Mouse (Mus musculus) layer of hippocampus, adult 2 months (tissue): ENCODE data around the gene Mfsd2b. TPM values are rescaled to one million over a fixed set of nuclear protein-coding genes. Genes with fewer than 3 reads are reported as not detected.

Experiments used
- DNase-seq, 2 experiments: peaks; one replicate each; pipeline ENCODE4 v3.0.0; 2022; ENCODE audit warnings: low spot score in 2 of 2
- H3K27ac ChIP-seq: fragments of 200-600 bp; 2 replicates; pipeline ENCODE4 v1.8.1; 2022
- H3K4me3 ChIP-seq: fragments of 200-600 bp; 2 replicates; pipeline ENCODE4 v1.8.1; 2022; ENCODE audit warnings: mild to moderate bottlenecking
- CTCF ChIP-seq: fragments of 200-600 bp; conservative IDR thresholded peaks from 2 replicates; pipeline ENCODE4 v1.8.1; 2022; ENCODE audit warnings: antibody characterized with exemption, mild to moderate bottlenecking, moderate library complexity
- total RNA-seq, 2 experiments: library from RNA; stranded (reverse); gene quantifications; 2 replicates each; pipeline ENCODE4 v1.2.3; 2021

The Mfsd2b gene
- total RNA-seq, 2 experiments from 2014 or later: 0.59 to 1.00 TPM

- Histone ChIP-seq H3K4me3 (no peak overlapping the region), H3K27ac (no peak overlapping the region)
Observed at GRCm38 (mm10) chr12:4827256-4827655, 46.9 kb downstream of the Mfsd2b start.

GRCm38 (mm10) chr12:4817361-4818101 lies 56.6 kb downstream of the Mfsd2b start, which contains the start of gene Sf3b6:
Sf3b6 (plus strand) TSS chr12:4817544.
- peak; percentile 98 to 99 for DNase-seq
- TF ChIP-seq CTCF: 0 out of 2 replicates have a peak, but pooled peaks have one; percentile 4
- peak within 1 kb of the TSS; percentile 99 for H3K4me3 ChIP-seq
- H3K27ac ChIP-seq: peak within 1 kb of the TSS; percentile 89

More at GRCm38 (mm10) chr12:4827256-4827655, 46.9 kb downstream of the Mfsd2b start:
- no peak for DNase-seq
- TF ChIP-seq CTCF: no peak

- Histone ChIP-seq H3K4me3 (peak overlapping the region; percentile 99), H3K27ac (peak overlapping the region; percentile 89)
- TF ChIP-seq CTCF: no peak
- peak in 1 of 2 experiments; percentile 14 for DNase-seq
Observed at GRCm38 (mm10) chr12:4816680-4817360, 57.3 kb downstream of the Mfsd2b start.

GRCm38 (mm10) chr12:4813636-4814035 lies 60.5 kb downstream of the Mfsd2b start:
- H3K27ac ChIP-seq: no peak overlapping the region
- no peak for DNase-seq
- no peak overlapping the region for H3K4me3 ChIP-seq
- no peak for TF ChIP-seq CTCF

Other genes starting within 250 kb of the Mfsd2b start
- 1 to 10 TPM; 2.4 to 4.9 TPM for gene Fam228a, start 135.9 kb downstream of the Mfsd2b start, total RNA-seq
- gene Pfn4, start 105.3 kb downstream of the Mfsd2b start, total RNA-seq: 10 to 100 TPM; 11.7 to 14.1 TPM
- 10 to 100 TPM; 22.2 to 27.6 TPM for gene Fam228b, start 105.1 kb downstream of the Mfsd2b start, total RNA-seq
- gene Sf3b6, start 56.8 kb downstream of the Mfsd2b start, total RNA-seq: 10 to 100 TPM; 89.4 to 91.4 TPM
- gene Fkbp1b, start 32.8 kb downstream of the Mfsd2b start, total RNA-seq: 10 to 100 TPM; 48.8 to 56.0 TPM
- 10 to 100 TPM; 12.7 to 14.3 TPM for gene Wdcp, start 31.1 kb downstream of the Mfsd2b start, total RNA-seq
- gene Ubxn2a, start 33.3 kb upstream of the Mfsd2b start, total RNA-seq: 10 to 100 TPM; 43.9 to 46.0 TPM
- 10 to 100 TPM; 33.6 to 38.4 TPM for gene Atad2b, start 43.0 kb upstream of the Mfsd2b start, total RNA-seq